Comparison of ENCODE assay signal across 10 mouse cellular contexts in the genomic region with DNA sequence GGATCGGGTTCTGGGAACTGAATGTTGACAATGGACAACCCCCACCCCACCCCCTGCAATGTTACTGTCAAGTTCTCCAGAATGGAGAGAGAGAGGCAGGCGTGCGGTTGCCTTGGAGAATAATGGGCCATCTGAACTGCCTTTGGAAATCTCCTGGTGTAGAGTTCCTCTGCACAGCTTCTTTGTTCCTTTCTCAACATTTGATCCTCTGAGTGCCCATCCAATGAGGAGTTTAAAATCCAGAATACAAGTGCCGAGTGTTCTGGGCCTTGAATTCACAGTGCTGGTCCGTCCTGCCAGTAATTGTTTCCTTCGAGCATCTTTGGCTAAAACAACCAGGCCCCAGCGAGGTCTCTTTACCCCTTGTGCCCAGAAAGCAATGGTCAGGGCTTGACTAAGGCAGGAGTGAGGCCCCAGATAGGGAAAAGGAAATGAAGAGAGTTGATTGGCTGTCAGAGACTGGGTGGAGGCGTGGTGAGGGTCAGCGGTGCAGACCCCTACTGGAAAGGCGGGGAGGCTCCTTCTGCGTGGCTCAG. TPM values are rescaled to one million over a fixed set of nuclear protein-coding genes. Genes with fewer than 3 reads are reported as not detected.
DNase-seq lines count a peak whose midpoint lies in the region; ATAC-seq and TF ChIP-seq lines count a peak whose summit lies in the region.
"Had no signal": no experiment of that assay in that cellular context is flagged by ENCODE, and none has a peak within 500 bp of the region (broad histone marks: within the 10 kb centered on the region; RNA-seq: fewer than 3 reads in every experiment).

No protein-coding gene starts in this region.

- no peaks in the 10 kb centered on the region for H3K27me3 ChIP-seq in forebrain, embryonic 16.5 days (replicated peaks; ENCODE audit: control insufficient read depth, insufficient read depth, low read length)
- no peaks in the 10 kb centered on the region for H3K27me3 ChIP-seq in liver, embryonic 12.5 days (replicated peaks)
- H3K27me3 ChIP-seq in thymus, adult 2 months (ENCODE audit: control insufficient read depth, insufficient read depth, low read length) = no peaks in the 10 kb centered on the region
- H3K27me3 ChIP-seq: embryonic facial prominence, embryonic 15.5 days; limb, embryonic 13.5 days had no signal

- no peak overlapping the region for H3K4me2 ChIP-seq in forebrain, embryonic 16.5 days (ENCODE audit: low read length)
- peak overlapping the region; percentile 23 for H3K4me2 ChIP-seq in liver, embryonic 12.5 days
- H3K4me2 ChIP-seq: embryonic facial prominence, embryonic 15.5 days; limb, embryonic 13.5 days had no signal

- 0 out of 2 replicates have a peak, but pooled peaks have one; percentile 15 for ATAC-seq in forebrain, embryonic 16.5 days
- ATAC-seq in liver, embryonic 12.5 days = no peak

- H3K4me3 ChIP-seq in forebrain, embryonic 16.5 days (replicated peaks; ENCODE audit: low read length) = no peak overlapping the region
- H3K4me3 ChIP-seq in liver, embryonic 12.5 days = no peak overlapping the region
- H3K4me3 ChIP-seq in thymus, adult 2 months (ENCODE audit: control insufficient read depth, insufficient read depth, low read length) = no peak overlapping the region
- H3K4me3 ChIP-seq: embryonic facial prominence, embryonic 15.5 days; limb, embryonic 13.5 days had no signal

- no peak overlapping the region for H3K9ac ChIP-seq in forebrain, embryonic 16.5 days (replicated peaks; ENCODE audit: low read depth, low read length)
- H3K9ac ChIP-seq in liver, embryonic 12.5 days = no peak overlapping the region
- H3K9ac ChIP-seq: embryonic facial prominence, embryonic 15.5 days; limb, embryonic 13.5 days had no signal

- H3K4me1 ChIP-seq in forebrain, embryonic 16.5 days (replicated peaks; ENCODE audit: control insufficient read depth, insufficient read depth, low read length) = peaks cover 6% of the 10 kb centered on the region; the same call in 1 of the 2 replicates
- peaks cover 9% of the 10 kb centered on the region; the same call in 1 of the 2 replicates for H3K4me1 ChIP-seq in liver, embryonic 12.5 days
- H3K4me1 ChIP-seq in thymus, adult 2 months (replicated peaks; ENCODE audit: control insufficient read depth, insufficient read depth, low read length) = no peaks in the 10 kb centered on the region
- H3K4me1 ChIP-seq: embryonic facial prominence, embryonic 15.5 days had no signal

- TF ChIP-seq POLR2A in thymus, adult 2 months (IDR thresholded peaks at IDR 0.05; ENCODE audit: control insufficient read depth, extremely low read depth, insufficient read depth, low read length, poor library complexity) = no peak

- 19% methylated on average over 11 of the region's 11 CpGs for WGBS in forebrain, embryonic 16.5 days
- 47% methylated on average over 11 of the region's 11 CpGs for WGBS in liver, embryonic 12.5 days (ENCODE audit: insufficient replicate concordance)
- 92% methylated on average over 11 of the region's 11 CpGs for WGBS in thymus, adult 2 months

- H3K36me3 ChIP-seq in forebrain, embryonic 16.5 days (ENCODE audit: control insufficient read depth, insufficient read depth) = no peaks in the 10 kb centered on the region
- no peaks in the 10 kb centered on the region for H3K36me3 ChIP-seq in liver, embryonic 12.5 days
- H3K36me3 ChIP-seq in thymus, adult 2 months (ENCODE audit: control insufficient read depth, insufficient read depth, low read length) = no peaks in the 10 kb centered on the region
- H3K36me3 ChIP-seq: embryonic facial prominence, embryonic 15.5 days; limb, embryonic 13.5 days had no signal

- TF ChIP-seq CTCF in thymus, adult 2 months (IDR thresholded peaks at IDR 0.05; ENCODE audit: borderline replicate concordance, control insufficient read depth, extremely low read depth, insufficient read depth, low read length, poor library complexity) = no peak

- H3K27ac ChIP-seq in forebrain, embryonic 16.5 days (ENCODE audit: low read length) = no peak overlapping the region
- H3K27ac ChIP-seq in liver, embryonic 12.5 days = no peak overlapping the region
- no peak overlapping the region for H3K27ac ChIP-seq in thymus, adult 2 months (ENCODE audit: control insufficient read depth, insufficient read depth, low read length)
- H3K27ac ChIP-seq: embryonic facial prominence, embryonic 15.5 days; limb, embryonic 13.5 days had no signal

- H3K9me3 ChIP-seq in forebrain, embryonic 16.5 days (ENCODE audit: control insufficient read depth, low read length) = no peaks in the 10 kb centered on the region
- H3K9me3 ChIP-seq in liver, embryonic 12.5 days (replicated peaks) = no peaks in the 10 kb centered on the region
- H3K9me3 ChIP-seq: embryonic facial prominence, embryonic 15.5 days; limb, embryonic 13.5 days had no signal

- peak; percentile 58 to 77 for DNase-seq in right cerebral cortex, postnatal 10 days (ENCODE audit: low spot score in 2 of 2)
- DNase-seq in right cerebral cortex, postnatal 25 days = no peak
- no peak for DNase-seq in thymus, adult 2 months
- DNase-seq in thymus, postnatal 14 days = no peak
- no peak for DNase-seq in ovary, adult 18-20 months (ENCODE audit: low spot score)
- DNase-seq: retina, postnatal 1 day had no signal

RNA-seq across cellular contexts. Expression of a gene that starts 4.0 kb away (rescaled TPM):
- polyA plus RNA-seq in forebrain, embryonic 16.5 days (2015; fragmentation: Nextera tagmentation; extraction: Ambion mirVana) = 24.7 and 27.9 TPM in 2 replicates
- polyA plus RNA-seq in liver, embryonic 12.5 days (2016; fragmentation: Nextera tagmentation; extraction: Ambion mirVana) = 26.9 and 27.1 TPM in 2 replicates
- polyA plus RNA-seq in thymus, adult 2 months (2012; rRNA removed) = 20.0 and 24.1 TPM in 2 replicates

RNA-seq across cellular contexts. Expression of a gene that starts 57.5 kb away (rescaled TPM):
- polyA plus RNA-seq in forebrain, embryonic 16.5 days (2015; fragmentation: Nextera tagmentation; extraction: Ambion mirVana) = not detected in 2 replicates
- polyA plus RNA-seq in liver, embryonic 12.5 days (2016; fragmentation: Nextera tagmentation; extraction: Ambion mirVana) = 0.05 and 0.06 TPM in 2 replicates
- polyA plus RNA-seq in thymus, adult 2 months (2012; rRNA removed) = 0.12 and 0.15 TPM in 2 replicates
- polyA plus RNA-seq: limb, embryonic 13.5 days had no signal

Comparison
In these comparisons a context has a peak if more than half of its experiments do, and no peak if none do; other contexts are left out.
1. DNase-seq: peak in right cerebral cortex, postnatal 10 days (2 of 2); none in right cerebral cortex, postnatal 25 days (single experiment), thymus, adult 2 months (single experiment), thymus, postnatal 14 days (single experiment) and ovary, adult 18-20 months (single experiment).